Mouse (Mus musculus) G1E (cell line): ENCODE data around the gene Akt3. TPM values are rescaled to one million over a fixed set of nuclear protein-coding genes. Genes with fewer than 3 reads are reported as not detected.

Experiments used
- ATAC-seq: 2 replicates; pipeline ENCODE4 v1.8.0; 2016; ENCODE audit warnings: mild to moderate bottlenecking; ENCODE audit not compliant: insufficient number of reproducible peaks, poor library complexity, low FRiP score, severe bottlenecking; ENCODE audit errors: extremely low read depth
- DNase-seq: peaks from one replicate; pipeline ENCODE4 v3.0.0; 2012; ENCODE audit warnings: low spot score
- H3K27me3 ChIP-seq: 2 replicates; pipeline ENCODE4 v1.6.1; 2012; ENCODE audit warnings: mild to moderate bottlenecking, low read length, inconsistent platforms; ENCODE audit not compliant: insufficient read depth
- H3K36me3 ChIP-seq: replicated peaks from 2 replicates; pipeline ENCODE3; 2012; ENCODE audit warnings: mild to moderate bottlenecking, inconsistent platforms
- H3K4me1 ChIP-seq: 2 replicates; pipeline ENCODE4 v1.6.1; 2012; ENCODE audit warnings: low read depth, low read length, inconsistent platforms, mixed read lengths; ENCODE audit not compliant: insufficient read depth
- H3K4me3 ChIP-seq: 2 replicates; pipeline ENCODE4 v1.5.1; 2012; ENCODE audit warnings: low read depth, mild to moderate bottlenecking, inconsistent platforms, low read length, moderate library complexity, mixed read lengths
- H3K9me3 ChIP-seq: replicated peaks from 2 replicates; pipeline ENCODE4 v1.6.1; 2012; ENCODE audit warnings: inconsistent platforms
- CTCF ChIP-seq: IDR thresholded peaks from 2 replicates; pipeline ENCODE4 v1.5.1; 2012; ENCODE audit warnings: low read depth, low read length, inconsistent platforms, mixed read lengths
- GATA1 ChIP-seq: IDR thresholded peaks from 2 replicates; pipeline ENCODE4 v1.6.1; 2012; ENCODE audit warnings: borderline replicate concordance, low read length, inconsistent platforms, mixed read lengths
- GATA2 ChIP-seq: IDR thresholded peaks from 2 replicates; pipeline ENCODE4 v1.6.1; 2012; ENCODE audit warnings: low read depth, low read length, inconsistent platforms, borderline replicate concordance
- POLR2AphosphoS5 ChIP-seq: IDR thresholded peaks from 2 replicates; pipeline ENCODE4 v1.6.1; 2012; ENCODE audit warnings: low read depth, low read length, inconsistent platforms; ENCODE audit not compliant: insufficient replicate concordance
- TAL1 ChIP-seq: conservative IDR thresholded peaks from 2 replicates; pipeline ENCODE4 v1.6.1; 2012; ENCODE audit warnings: low read depth, low read length, inconsistent platforms, mixed read lengths
- polyA plus RNA-seq: library from polyadenylated mRNA; stranded (reverse); fragments of >175 nt; gene quantifications from 2 replicates; pipeline ENCODE4 v1.2.3, GENCODE M21; 2012
- total RNA-seq, 2 experiments: library from RNA; stranded (forward) in 1 of 2; stranded (reverse) in 1 of 2; fragments of 200-1000 nt in 1 of 2; fragments of >200 nt in 1 of 2; fragmentation: Nextera tagmentation in 1 of 2; gene quantifications; 2 replicates each; pipeline ENCODE4 v1.2.3; 2014 to 2017

The Akt3 gene
- total and polyA plus RNA-seq, 3 experiments: 0.05 TPM; not detected in 2

DNA sequence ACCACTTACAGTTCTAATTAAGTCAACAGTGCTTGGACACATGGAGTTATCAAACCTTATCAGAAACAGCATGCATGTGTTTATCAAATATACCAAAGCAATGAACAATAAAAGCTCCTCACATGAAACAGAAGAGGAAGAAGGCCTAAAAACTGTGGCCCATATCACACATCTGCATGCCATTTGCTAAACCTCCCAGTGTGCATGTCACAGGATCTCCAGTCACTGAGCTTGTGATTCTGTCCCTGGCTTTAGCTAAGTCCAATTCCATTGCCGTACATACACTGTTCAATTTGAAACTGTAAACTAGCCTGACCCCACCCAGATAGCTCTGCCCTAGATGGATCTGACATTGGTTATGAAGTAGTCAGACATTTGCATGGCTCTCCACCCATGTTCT, 9.6 kb upstream of the Akt3 start:
- Histone ChIP-seq H3K4me1 (no peaks in the 10 kb centered on the region), H3K4me3 (no peak overlapping the region), H3K27me3 (no peaks in the 10 kb centered on the region), H3K9me3 (no peaks in the 10 kb centered on the region), H3K36me3 (no peaks in the 10 kb centered on the region)
- no peak for ATAC-seq
- TF ChIP-seq CTCF: no peak
- TF ChIP-seq TAL1: no peak
- no peak for TF ChIP-seq GATA1
- TF ChIP-seq POLR2AphosphoS5: no peak
- no peak for TF ChIP-seq GATA2
- no peak for DNase-seq

DNA sequence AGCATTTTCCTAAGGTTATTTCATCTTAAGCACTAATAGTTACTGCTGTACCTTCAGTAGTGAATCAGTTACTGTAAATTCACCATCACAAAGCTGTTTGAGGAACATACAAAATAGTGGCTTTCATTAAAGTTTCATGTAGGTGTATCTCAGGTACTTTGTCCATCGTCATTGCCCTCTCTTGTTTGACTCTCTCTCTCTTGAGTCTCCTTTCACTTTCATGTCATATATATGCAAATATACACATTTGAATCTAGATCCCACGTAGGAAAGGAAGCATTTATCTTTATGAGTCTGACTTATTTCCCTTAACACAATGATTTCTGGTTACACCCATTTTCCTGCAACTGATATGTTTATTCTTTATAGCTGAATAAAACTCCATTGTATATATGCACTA, 4.9 kb upstream of the Akt3 start:
- no peak for ATAC-seq
- Histone ChIP-seq H3K9me3 (peaks cover 8% of the 10 kb centered on the region), H3K27me3 (peaks cover 4% of the 10 kb centered on the region; the same call in 1 of the 2 replicates), H3K4me3 (no peak overlapping the region), H3K36me3 (no peaks in the 10 kb centered on the region), H3K4me1 (no peaks in the 10 kb centered on the region)
- TF ChIP-seq GATA2 (no peak), CTCF (no peak), GATA1 (no peak), POLR2AphosphoS5 (no peak), TAL1 (no peak)
- no peak for DNase-seq

DNA sequence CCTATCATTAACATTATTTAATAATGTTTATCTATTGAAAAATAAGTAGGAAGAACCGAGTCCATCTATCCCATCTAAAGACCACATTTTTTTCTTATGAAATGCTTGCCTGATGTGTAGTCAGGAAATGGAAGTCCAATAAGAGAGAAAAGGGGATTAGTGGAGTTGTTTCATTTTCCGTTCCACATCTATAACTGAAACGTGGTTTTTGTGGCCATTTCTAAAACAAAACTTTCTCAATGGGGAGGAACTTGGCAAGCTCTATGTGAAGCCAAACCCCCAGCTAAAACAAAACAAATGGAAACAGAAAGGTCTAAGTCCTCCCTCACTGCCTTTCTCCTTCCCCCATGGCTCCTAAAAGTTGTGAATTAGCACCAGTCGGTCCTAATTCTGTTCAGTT, 2.8 kb upstream of the Akt3 start:
- H3K4me1 ChIP-seq: no peaks in the 10 kb centered on the region
- ATAC-seq (no peak), DNase-seq (no peak)
- no peak for TF ChIP-seq CTCF
- no peak for TF ChIP-seq GATA1
- no peak for TF ChIP-seq POLR2AphosphoS5
- TF ChIP-seq TAL1: no peak
- peaks cover 4% of the 10 kb centered on the region; the same call in 1 of the 2 replicates for H3K27me3 ChIP-seq
- H3K9me3 ChIP-seq: peaks cover 14% of the 10 kb centered on the region
- no peak overlapping the region for H3K4me3 ChIP-seq
- H3K36me3 ChIP-seq: no peaks in the 10 kb centered on the region

DNA sequence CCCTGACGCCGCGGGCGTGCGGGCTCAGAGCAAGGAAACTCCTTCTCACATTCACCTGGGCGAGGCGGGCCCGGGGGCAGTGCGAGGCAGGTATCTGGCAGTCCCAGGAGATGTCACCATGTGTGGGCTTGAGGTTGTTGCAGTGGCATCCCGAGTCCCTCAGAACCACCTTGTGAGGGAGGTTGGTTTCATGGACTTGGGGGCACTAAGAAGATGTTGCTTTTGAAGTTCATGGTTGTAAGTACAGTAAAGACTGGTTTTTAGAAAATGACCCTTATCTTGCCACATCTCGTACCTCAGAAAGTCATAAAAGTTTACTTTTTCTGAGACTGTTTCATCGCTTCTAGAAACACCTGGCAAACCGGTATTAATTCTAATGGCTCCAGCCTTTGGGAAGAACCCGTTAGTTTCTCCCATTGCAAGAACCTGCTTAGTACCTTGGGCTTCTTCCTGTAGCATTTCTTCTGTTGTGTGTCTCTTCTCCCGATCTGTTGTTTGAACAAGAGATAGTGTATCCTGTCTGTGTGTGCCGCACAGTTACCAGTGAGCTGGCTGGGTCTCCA, 1.1 kb upstream of the Akt3 start:
- Histone ChIP-seq H3K4me1 (no peaks in the 10 kb centered on the region), H3K9me3 (peaks cover 14% of the 10 kb centered on the region), H3K36me3 (no peaks in the 10 kb centered on the region), H3K27me3 (peaks cover 4% of the 10 kb centered on the region; the same call in 1 of the 2 replicates), H3K4me3 (no peak overlapping the region; the same call in 1 of the 2 replicates)
- TF ChIP-seq POLR2AphosphoS5 (no peak), CTCF (no peak), GATA1 (no peak), TAL1 (no peak), GATA2 (no peak)
- no peak for ATAC-seq
- no peak for DNase-seq

DNA sequence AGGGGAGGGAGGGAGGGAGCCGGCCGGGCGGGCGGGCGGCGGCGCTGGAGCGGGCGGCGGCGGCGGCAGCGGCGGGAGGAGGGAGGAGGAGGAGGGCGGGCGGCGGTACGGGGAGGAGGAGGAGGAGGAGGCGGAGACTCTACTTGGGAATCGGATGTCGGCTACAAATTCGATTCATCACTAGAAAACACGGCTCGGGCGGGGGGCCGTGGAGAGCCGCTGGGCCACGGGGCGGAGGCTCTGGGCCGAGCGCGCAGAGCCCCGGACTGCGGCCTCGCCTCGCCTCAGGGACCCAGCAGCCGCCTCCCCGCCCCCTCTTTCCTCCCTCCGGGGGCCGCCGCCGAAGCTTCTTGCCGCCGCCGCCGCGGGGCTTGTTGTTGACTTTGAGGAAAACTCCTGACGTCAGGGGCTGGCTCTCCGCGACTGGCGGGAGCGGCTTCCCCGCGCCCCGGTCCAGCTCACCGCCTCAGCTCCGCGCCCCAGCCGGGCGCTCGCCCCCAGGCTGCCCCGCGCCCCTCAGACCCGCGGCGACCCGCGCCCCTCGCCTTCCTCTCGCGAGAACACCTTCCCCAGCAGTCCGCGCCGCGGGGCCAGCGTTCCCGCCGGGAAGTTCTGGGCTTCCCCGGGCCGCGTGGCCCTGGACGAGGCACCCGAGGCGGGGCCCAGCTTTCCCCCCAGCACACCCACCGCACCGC, 487 bp upstream of the Akt3 start:
- no peak for ATAC-seq

DNA sequence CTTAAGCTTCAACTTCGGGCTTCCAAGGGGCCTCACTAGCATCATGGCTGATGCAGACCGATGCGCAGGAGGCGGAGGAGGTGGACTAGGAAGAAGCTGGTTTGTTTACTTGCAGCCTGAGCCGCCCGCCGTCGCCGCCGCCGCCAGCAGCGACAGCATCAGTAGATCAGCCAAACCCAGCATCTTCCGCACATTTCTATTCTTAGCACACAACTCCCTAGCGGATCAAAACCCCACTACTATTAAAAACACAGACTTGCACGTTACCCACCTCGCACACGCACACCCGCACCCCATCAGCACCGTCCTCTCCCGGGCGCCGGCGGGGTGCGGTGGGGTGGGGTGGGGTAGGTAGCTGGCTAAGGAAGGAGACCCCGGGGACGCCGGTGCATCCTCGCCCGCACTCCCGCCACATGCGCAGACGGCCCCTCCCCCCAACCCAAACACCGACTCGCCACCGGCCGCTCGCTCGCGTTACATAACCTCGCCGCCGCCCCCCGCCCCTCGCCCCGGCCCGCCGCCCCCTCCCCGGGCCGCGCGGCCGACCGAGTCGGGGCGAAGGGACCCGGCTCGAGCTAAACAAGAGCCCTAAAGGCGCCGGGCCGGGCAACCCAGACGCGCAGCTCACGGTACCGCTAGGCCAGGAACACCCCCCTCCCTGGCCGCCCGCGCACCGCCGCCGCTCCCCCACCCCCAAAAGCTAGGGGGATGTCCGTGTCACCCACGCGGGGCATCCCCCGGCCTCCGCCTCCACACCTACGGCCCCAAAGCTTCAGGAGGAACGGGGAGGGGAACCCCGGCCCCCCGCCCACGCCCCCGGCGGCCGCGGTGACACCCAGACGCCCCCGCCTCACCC, 597 bp downstream of the Akt3 start:
- Histone ChIP-seq H3K4me3 (no peak overlapping the region; the same call in 1 of the 2 replicates), H3K36me3 (no peaks in the 10 kb centered on the region), H3K9me3 (peaks cover 14% of the 10 kb centered on the region), H3K27me3 (peaks cover 4% of the 10 kb centered on the region; the same call in 1 of the 2 replicates), H3K4me1 (no peaks in the 10 kb centered on the region)
- ATAC-seq: no peak
- no peak for DNase-seq
- TF ChIP-seq TAL1 (no peak), POLR2AphosphoS5 (no peak), CTCF (no peak), GATA1 (no peak), GATA2 (no peak)

More for the DNA sequence above, 487 bp upstream of the Akt3 start:
- H3K9me3 ChIP-seq: peaks cover 14% of the 10 kb centered on the region
- no peak for TF ChIP-seq POLR2AphosphoS5
- no peak for TF ChIP-seq TAL1
- TF ChIP-seq GATA1: no peak
- no peak for TF ChIP-seq GATA2
- peak; percentile 6 for DNase-seq
- H3K27me3 ChIP-seq: peaks cover 4% of the 10 kb centered on the region; the same call in 1 of the 2 replicates
- H3K4me1 ChIP-seq: no peaks in the 10 kb centered on the region
- H3K4me3 ChIP-seq: peak overlapping the region; percentile 44; the same call in 1 of the 2 replicates
- H3K36me3 ChIP-seq: no peaks in the 10 kb centered on the region
